Mouse (Mus musculus): Measurements from ENCODE around the gene Il33. TPM values are rescaled to one million over a fixed set of nuclear protein-coding genes. Genes with fewer than 3 reads are reported as not detected.
"Not testable (repeated sequence)": the region's sequence is repeated elsewhere in the genome, so short reads cannot be mapped to it uniquely, and the experiment has no call there.

Gene Il33
- total RNA-seq, 4 experiments from 2014 or later = 3.3 to 6.4 (median 5.3) TPM

GRCm38 (mm10) chr19:29937445-29937844, 12.5 kb downstream of the Il33 start:
- DNase-seq (ENCODE audit: low spot score in 2 of 2) = no peak

GRCm38 (mm10) chr19:29940239-29940638, 15.3 kb downstream of the Il33 start:
- DNase-seq (ENCODE audit: low spot score in 2 of 2) = no peak

- DNase-seq (ENCODE audit: low spot score in 2 of 2) = no peak
These were observed 16.3 kb downstream of the Il33 start for GRCm38 (mm10) chr19:29941208-29941607.

- DNase-seq (ENCODE audit: low spot score in 2 of 2) = no peak
These were observed 17.4 kb downstream of the Il33 start for GRCm38 (mm10) chr19:29942358-29942757.

- DNase-seq (ENCODE audit: low spot score in 2 of 2) = no peak
These were observed 19.5 kb downstream of the Il33 start for GRCm38 (mm10) chr19:29944426-29944825.

- not testable (repeated sequence) for DNase-seq (ENCODE audit: low spot score in 2 of 2)
These were observed 20.0 kb downstream of the Il33 start for GRCm38 (mm10) chr19:29944935-29945334.

- DNase-seq (ENCODE audit: low spot score in 2 of 2) = no peak
These were observed 20.9 kb downstream of the Il33 start for GRCm38 (mm10) chr19:29945557-29946422.

GRCm38 (mm10) chr19:29946423-29946716, 21.5 kb downstream of the Il33 start:
- no peak for DNase-seq (ENCODE audit: low spot score in 2 of 2)

GRCm38 (mm10) chr19:29947056-29947455, 22.1 kb downstream of the Il33 start:
- DNase-seq (ENCODE audit: low spot score in 2 of 2) = no peak

GRCm38 (mm10) chr19:29947891-29948801, 23.2 kb downstream of the Il33 start:
- DNase-seq (ENCODE audit: low spot score in 2 of 2) = peak; percentile 74 to 75

- no peak for DNase-seq (ENCODE audit: low spot score in 2 of 2)
These were observed 27.6 kb downstream of the Il33 start for GRCm38 (mm10) chr19:29952538-29952937.

GRCm38 (mm10) chr19:29953833-29954232, 28.9 kb downstream of the Il33 start:
- DNase-seq (ENCODE audit: low spot score in 2 of 2) = no peak

- DNase-seq (ENCODE audit: low spot score in 2 of 2) = no peak
These were observed 30.5 kb downstream of the Il33 start for GRCm38 (mm10) chr19:29955454-29955853.

GRCm38 (mm10) chr19:29960906-29961305, 36.0 kb downstream of the Il33 start:
- DNase-seq (ENCODE audit: low spot score in 2 of 2) = no peak

- no peak for DNase-seq (ENCODE audit: low spot score in 2 of 2)
These were observed 36.9 kb downstream of the Il33 start for GRCm38 (mm10) chr19:29961842-29962241.

- no peak for DNase-seq (ENCODE audit: low spot score in 2 of 2)
These were observed 38.7 kb downstream of the Il33 start for GRCm38 (mm10) chr19:29963598-29964092.

- DNase-seq (ENCODE audit: low spot score in 2 of 2) = no peak
These were observed 43.0 kb downstream of the Il33 start for GRCm38 (mm10) chr19:29967960-29968359.

GRCm38 (mm10) chr19:29973396-29973795, 48.5 kb downstream of the Il33 start:
- peak; percentile 22 to 34 for DNase-seq (ENCODE audit: low spot score in 2 of 2)

GRCm38 (mm10) chr19:29978847-29979246, 53.9 kb downstream of the Il33 start:
- no peak for DNase-seq (ENCODE audit: low spot score in 2 of 2)

- DNase-seq (ENCODE audit: low spot score in 2 of 2) = no peak
These were observed 54.7 kb downstream of the Il33 start for GRCm38 (mm10) chr19:29979452-29980089.

- DNase-seq (ENCODE audit: low spot score in 2 of 2) = no peak
These were observed 59.5 kb downstream of the Il33 start for GRCm38 (mm10) chr19:29984208-29985005.

Measured in gastrocnemius, adult 8-10 months (tissue).